Mouse (Mus musculus): ENCODE data around the gene Rnaset2b. TPM values are rescaled to one million over a fixed set of nuclear protein-coding genes. Genes with fewer than 3 reads are reported as not detected.
"Not testable (repeated sequence)": the region's sequence is repeated elsewhere in the genome, so short reads cannot be mapped to it uniquely, and the experiment has no call there.

The Rnaset2b gene
- polyA plus RNA-seq, 1 experiment from 2014 or later: 229 TPM

- whole genome bisulfite sequencing: 23% methylated on average over 5 of the region's 14 CpGs
- not testable (repeated sequence) for H3K36me3 ChIP-seq (ENCODE audit: control insufficient read depth, insufficient read depth, low read length); H3K4me1 ChIP-seq (ENCODE audit: control insufficient read depth, insufficient read depth, low read length)
Observed at GRCm38 (mm10) chr17:7025257-7025656, 54.8 kb downstream of the Rnaset2b start, which contains the start of gene Gm1604a. TSS of gene Gm1604a (plus strand) at chr17:7025568.

GRCm38 (mm10) chr17:7025764-7026346, 55.4 kb downstream of the Rnaset2b start:
- not testable (repeated sequence) for H3K27me3 ChIP-seq (ENCODE audit: control insufficient read depth, insufficient read depth, low read length); ATAC-seq (ENCODE audit: insufficient number of reproducible peaks, insufficient read depth, low FRiP score, low read depth); H3K9ac ChIP-seq (replicated peaks; ENCODE audit: low read depth, low read length); H3K4me2 ChIP-seq (replicated peaks; ENCODE audit: low read depth, low read length); H3K36me3 ChIP-seq (ENCODE audit: control insufficient read depth, insufficient read depth, low read length); H3K27ac ChIP-seq (ENCODE audit: low read length); H3K4me3 ChIP-seq (ENCODE audit: low read depth, low read length); H3K4me1 ChIP-seq (ENCODE audit: control insufficient read depth, insufficient read depth, low read length); H3K9me3 ChIP-seq (ENCODE audit: control insufficient read depth, low read depth, low read length)
- WGBS: 80% methylated on average over 3 of the region's 14 CpGs

More at GRCm38 (mm10) chr17:7025257-7025656, 54.8 kb downstream of the Rnaset2b start, which contains the start of gene Gm1604a:
- not testable (repeated sequence) for H3K9ac ChIP-seq (replicated peaks; ENCODE audit: low read depth, low read length); H3K27ac ChIP-seq (ENCODE audit: low read length); H3K27me3 ChIP-seq (ENCODE audit: control insufficient read depth, insufficient read depth, low read length); H3K4me3 ChIP-seq (ENCODE audit: low read depth, low read length); ATAC-seq (ENCODE audit: insufficient number of reproducible peaks, insufficient read depth, low FRiP score, low read depth); H3K4me2 ChIP-seq (replicated peaks; ENCODE audit: low read depth, low read length); H3K9me3 ChIP-seq (ENCODE audit: control insufficient read depth, low read depth, low read length)

DNA sequence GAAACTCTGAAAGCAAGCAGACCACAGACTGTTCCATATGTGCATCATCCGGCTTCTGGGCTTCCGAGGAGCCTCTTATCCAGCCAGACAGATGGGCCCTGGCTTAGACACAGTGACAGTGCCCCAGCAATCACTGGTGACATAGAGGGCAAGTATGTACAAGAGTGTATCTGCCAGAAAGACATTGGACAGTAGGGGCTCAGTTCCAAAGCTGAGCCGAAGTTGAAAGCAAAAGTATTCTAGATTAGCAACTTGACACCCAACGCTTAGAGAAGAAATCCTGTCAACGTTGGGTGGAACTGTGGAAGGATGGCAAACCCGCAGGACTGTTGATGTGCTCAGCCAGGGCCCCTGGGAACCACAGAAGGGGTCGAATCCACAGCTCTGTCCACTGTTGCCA, 59.8 kb downstream of the Rnaset2b start:
- H3K9ac ChIP-seq (replicated peaks; ENCODE audit: low read depth, low read length); H3K27ac ChIP-seq (ENCODE audit: low read length); ATAC-seq (ENCODE audit: insufficient number of reproducible peaks, insufficient read depth, low FRiP score, low read depth); H3K4me3 ChIP-seq (ENCODE audit: low read depth, low read length); H3K27me3 ChIP-seq (ENCODE audit: control insufficient read depth, insufficient read depth, low read length); H3K9me3 ChIP-seq (ENCODE audit: control insufficient read depth, low read depth, low read length); H3K4me2 ChIP-seq (replicated peaks; ENCODE audit: low read depth, low read length); H3K4me1 ChIP-seq (ENCODE audit: control insufficient read depth, insufficient read depth, low read length); H3K36me3 ChIP-seq (ENCODE audit: control insufficient read depth, insufficient read depth, low read length): not testable (repeated sequence)
- WGBS: 67% methylated on average over 5 of the region's 7 CpGs

DNA sequence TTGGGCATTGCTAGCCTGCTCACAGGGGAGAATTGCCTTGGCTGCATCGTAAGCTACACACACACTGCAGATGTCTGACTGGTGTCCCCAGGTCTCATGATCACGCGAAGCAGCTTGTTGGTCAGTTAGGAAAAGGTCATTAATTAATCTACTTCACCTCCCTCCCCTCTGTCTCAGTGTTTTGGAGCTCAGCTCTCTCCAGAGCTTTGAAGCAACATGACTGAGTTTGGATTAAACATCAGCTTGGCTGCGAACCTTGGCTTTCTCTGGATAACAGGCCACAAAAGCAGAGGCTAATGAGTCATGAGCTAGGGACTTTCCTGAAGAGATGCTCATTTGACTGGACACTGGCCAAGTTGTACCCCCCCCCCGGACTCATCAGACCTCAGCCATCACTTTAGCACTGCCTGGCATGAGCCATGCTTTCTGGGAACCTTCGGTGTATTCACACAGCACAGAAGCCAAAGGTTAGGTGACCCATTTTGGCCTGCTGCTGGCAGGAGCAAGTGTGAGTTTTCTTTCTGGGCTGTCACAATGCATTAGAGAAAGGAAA, 60.3 kb downstream of the Rnaset2b start:
- not testable (repeated sequence) for H3K27ac ChIP-seq (ENCODE audit: low read length); H3K27me3 ChIP-seq (ENCODE audit: control insufficient read depth, insufficient read depth, low read length); H3K4me2 ChIP-seq (replicated peaks; ENCODE audit: low read depth, low read length); H3K9me3 ChIP-seq (ENCODE audit: control insufficient read depth, low read depth, low read length); H3K9ac ChIP-seq (replicated peaks; ENCODE audit: low read depth, low read length); H3K4me3 ChIP-seq (ENCODE audit: low read depth, low read length); ATAC-seq (ENCODE audit: insufficient number of reproducible peaks, insufficient read depth, low FRiP score, low read depth); H3K4me1 ChIP-seq (ENCODE audit: control insufficient read depth, insufficient read depth, low read length); H3K36me3 ChIP-seq (ENCODE audit: control insufficient read depth, insufficient read depth, low read length)
- WGBS: 69% methylated on average over 3 of the region's 6 CpGs

- H3K27me3 ChIP-seq (ENCODE audit: control insufficient read depth, insufficient read depth, low read length); H3K4me3 ChIP-seq (ENCODE audit: low read depth, low read length); H3K4me1 ChIP-seq (ENCODE audit: control insufficient read depth, insufficient read depth, low read length); ATAC-seq (ENCODE audit: insufficient number of reproducible peaks, insufficient read depth, low FRiP score, low read depth); H3K36me3 ChIP-seq (ENCODE audit: control insufficient read depth, insufficient read depth, low read length); H3K9me3 ChIP-seq (ENCODE audit: control insufficient read depth, low read depth, low read length); H3K27ac ChIP-seq (ENCODE audit: low read length); H3K9ac ChIP-seq (replicated peaks; ENCODE audit: low read depth, low read length); H3K4me2 ChIP-seq (replicated peaks; ENCODE audit: low read depth, low read length): not testable (repeated sequence)
- WGBS: 57% methylated on average over 3 of the region's 17 CpGs
Observed at GRCm38 (mm10) chr17:7033192-7034166, 63.0 kb downstream of the Rnaset2b start.

Other genes starting within 250 kb of the Rnaset2b start
- 176 and 199 TPM in 2 replicates for gene Ezr, start 187.8 kb upstream of the Rnaset2b start, polyA plus RNA-seq (2014; fragmentation: Nextera tagmentation; extraction: Ambion mirVana)
- 45.4 and 47.4 TPM in 2 replicates for gene Rsph3b, start 22.0 kb upstream of the Rnaset2b start, polyA plus RNA-seq (2014; fragmentation: Nextera tagmentation; extraction: Ambion mirVana)
- gene Tagap1, start 9.5 kb upstream of the Rnaset2b start, polyA plus RNA-seq (2014; fragmentation: Nextera tagmentation; extraction: Ambion mirVana): 73.7 and 77.0 TPM in 2 replicates
- gene Gm49721, start 8.3 kb downstream of the Rnaset2b start, polyA plus RNA-seq (2014; fragmentation: Nextera tagmentation; extraction: Ambion mirVana): 0.42 and 0.50 TPM in 2 replicates
- gene Gm1604a, start 54.9 kb downstream of the Rnaset2b start, polyA plus RNA-seq (2014; fragmentation: Nextera tagmentation; extraction: Ambion mirVana): not detected in 2 replicates
- gene Rps6ka2, start 199.5 kb downstream of the Rnaset2b start, polyA plus RNA-seq (2014; fragmentation: Nextera tagmentation; extraction: Ambion mirVana): 11.7 and 14.7 TPM in 2 replicates

Measured in stomach, embryonic 14.5 days (tissue).